Mouse (Mus musculus) brain, adult 2 months (tissue): ENCODE data around the gene Mta3.
"Not testable (repeated sequence)": the region's sequence is repeated elsewhere in the genome, so short reads cannot be mapped to it uniquely, and the experiment has no call there.

Source experiments
- DNase-seq: peaks from one replicate; pipeline ENCODE4 v3.0.0; 2011; ENCODE audit warnings: low read depth, low spot score

The Mta3 gene

GRCm38 (mm10) chr17:83849081-83849675 is 143.2 kb downstream of the Mta3 start:
- DNase-seq, result peak; percentile 55

GRCm38 (mm10) chr17:83849717-83850116 is 143.8 kb downstream of the Mta3 start:
- no peak for DNase-seq

- peak; percentile 90 for DNase-seq
Observed at GRCm38 (mm10) chr17:83850458-83850857, 144.5 kb downstream of the Mta3 start.

GRCm38 (mm10) chr17:83850864-83851263 is 144.9 kb downstream of the Mta3 start:
- no peak for DNase-seq

- no peak for DNase-seq
Observed at GRCm38 (mm10) chr17:83853831-83854230, 147.9 kb downstream of the Mta3 start.

GRCm38 (mm10) chr17:83854284-83854918 is 148.4 kb downstream of the Mta3 start:
- peak; percentile 76 for DNase-seq

GRCm38 (mm10) chr17:83858413-83858812 is 152.4 kb downstream of the Mta3 start:
- no peak for DNase-seq

- peak; percentile 55 for DNase-seq
Observed at GRCm38 (mm10) chr17:83859639-83860038, 153.7 kb downstream of the Mta3 start.

- no peak for DNase-seq
Observed at GRCm38 (mm10) chr17:83860224-83860623, 154.3 kb downstream of the Mta3 start.

GRCm38 (mm10) chr17:83860968-83861367 is 155.0 kb downstream of the Mta3 start:
- DNase-seq, result not testable (repeated sequence)

GRCm38 (mm10) chr17:83861444-83862133 is 155.6 kb downstream of the Mta3 start:
- DNase-seq, result peak; percentile 97

GRCm38 (mm10) chr17:83862134-83862881 is 156.3 kb downstream of the Mta3 start:
- peak; percentile 87 for DNase-seq

GRCm38 (mm10) chr17:83865366-83865765 is 159.4 kb downstream of the Mta3 start:
- DNase-seq, result no peak

- DNase-seq, result peak; percentile 67
Observed at GRCm38 (mm10) chr17:83866582-83866981, 160.6 kb downstream of the Mta3 start.

- no peak for DNase-seq
Observed at GRCm38 (mm10) chr17:83870385-83870784, 164.4 kb downstream of the Mta3 start.
